Mouse (Mus musculus) G1E-ER4 (cell line): ENCODE measurements around the gene Zbtb48. TPM values are rescaled to one million over a fixed set of nuclear protein-coding genes. Genes with fewer than 3 reads are reported as not detected.

Experiments
- GATA1 ChIP-seq: IDR thresholded peaks from one replicate; pipeline ENCODE4 v1.8.0; 2012; ENCODE audit warnings: low read length, inconsistent platforms
- polyA plus RNA-seq: library from polyadenylated mRNA; stranded (reverse); fragments of >175 nt; gene quantifications from 2 replicates; pipeline ENCODE4 v1.2.3, GENCODE M21; 2012

Zbtb48 gene
- polyA plus RNA-seq, result 10.0 and 12.6 TPM in 2 replicates

GRCm38 (mm10) chr4:152027524-152027923, at the start of gene Zbtb48:
Zbtb48 (minus strand) TSS chr4:152027671.
- TF ChIP-seq GATA1, result no peak

DNA sequence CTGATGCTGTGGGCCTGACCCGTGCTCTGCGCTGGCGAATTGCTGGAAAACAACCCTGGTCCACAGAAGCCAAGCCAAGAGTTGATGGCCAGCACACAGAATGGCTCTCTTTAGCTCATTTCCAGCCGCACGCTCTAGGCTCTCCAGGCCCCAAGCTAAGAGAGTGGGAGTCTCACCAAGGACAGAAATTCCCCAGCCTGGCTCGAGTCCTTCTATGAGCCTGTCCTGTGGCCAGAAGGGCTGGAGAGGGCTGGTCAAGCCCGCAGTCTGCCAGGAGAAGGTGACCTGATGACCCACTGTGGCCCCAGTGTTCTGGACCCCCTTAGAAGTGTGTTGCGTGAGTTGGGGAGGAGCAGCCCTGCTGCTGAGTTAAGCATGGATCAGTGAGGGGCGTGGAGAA, 49.7 kb upstream of the Zbtb48 start:
- no peak for TF ChIP-seq GATA1

DNA sequence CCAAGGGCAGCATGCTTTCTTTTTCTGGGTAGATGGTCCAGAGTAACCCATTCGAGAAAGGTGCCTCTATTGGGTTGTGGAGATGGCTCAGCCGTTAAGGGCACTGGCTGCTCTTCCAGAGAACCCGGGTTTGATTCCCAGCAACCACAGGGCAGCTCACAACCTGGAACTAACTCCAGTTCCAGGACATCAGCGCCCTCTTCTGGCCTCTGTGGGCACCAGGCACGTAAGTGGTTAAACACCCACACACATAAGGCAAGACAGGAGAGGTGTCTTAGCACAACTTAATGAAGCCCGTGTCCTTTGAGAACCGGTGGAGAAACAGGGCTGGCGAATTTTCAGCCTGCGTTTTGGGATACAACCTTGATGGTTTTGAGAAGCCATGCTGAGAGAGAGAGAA, 47.1 kb upstream of the Zbtb48 start:
- TF ChIP-seq GATA1, result no peak

DNA sequence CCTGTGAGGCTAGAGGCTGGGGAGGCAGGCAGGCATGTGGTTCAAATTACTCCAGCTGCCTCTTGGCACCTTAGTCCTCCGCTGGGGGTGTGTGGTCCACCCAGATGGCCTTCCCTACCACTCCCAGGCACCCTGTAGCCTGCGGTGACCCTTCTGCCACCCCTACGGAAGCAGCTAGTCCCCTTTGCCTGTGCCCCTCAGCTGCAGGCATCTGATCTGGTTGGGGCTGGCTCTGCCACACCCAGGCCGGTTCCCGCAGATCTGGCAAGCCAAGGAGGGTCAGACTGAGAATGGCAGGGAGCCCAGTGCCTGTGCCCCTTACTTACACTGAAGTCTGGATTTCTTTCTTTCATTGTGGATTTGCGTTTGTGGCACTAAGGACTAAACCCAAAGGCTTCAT, 46.2 kb upstream of the Zbtb48 start:
- TF ChIP-seq GATA1, result no peak

DNA sequence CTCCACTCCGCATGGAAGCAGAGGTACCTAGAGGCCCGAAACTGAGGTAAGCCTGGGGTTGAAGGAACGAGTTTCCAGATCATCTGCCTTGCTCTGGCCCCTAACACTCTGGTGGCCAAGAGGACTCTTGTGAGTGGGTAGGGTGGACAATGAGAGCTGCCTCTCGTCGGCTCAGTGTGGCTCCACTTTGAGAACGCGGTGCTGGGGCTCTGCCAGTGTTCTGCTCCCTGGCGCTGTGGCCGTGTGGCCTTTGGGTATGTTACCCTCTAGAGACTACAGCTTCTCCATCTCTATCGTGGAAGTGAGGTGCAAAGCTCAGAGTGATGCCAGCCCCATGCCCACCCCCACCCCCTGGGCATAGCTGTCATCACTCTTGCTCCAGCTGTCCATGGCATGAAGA, 45.2 kb upstream of the Zbtb48 start:
- no peak for TF ChIP-seq GATA1

DNA sequence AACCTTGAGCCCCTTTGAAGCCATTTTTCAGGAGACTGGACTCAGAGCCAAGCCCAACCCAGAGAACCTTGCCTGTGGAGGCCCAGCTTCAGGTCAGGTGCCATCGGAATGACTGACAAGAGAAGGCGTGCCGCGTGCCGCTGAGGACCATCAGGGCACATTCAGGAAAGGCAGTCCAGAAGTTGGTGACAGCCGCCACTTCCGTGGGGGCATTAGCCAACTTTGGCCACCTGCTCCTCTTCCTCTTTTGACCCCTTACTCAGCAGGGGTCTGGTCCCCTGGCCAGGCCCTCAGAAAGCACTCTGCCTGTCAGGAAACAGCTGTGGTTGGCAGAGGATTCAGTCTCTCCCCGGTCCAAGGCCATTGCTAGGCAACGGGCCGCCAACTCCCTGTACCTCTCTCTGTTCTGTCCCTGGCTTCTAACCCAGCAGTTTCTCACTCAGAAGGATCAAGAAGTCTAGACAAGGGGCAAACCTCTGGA, 44.7 kb upstream of the Zbtb48 start, which contains the start of gene Plekhg5:
TSS of gene Plekhg5 (plus strand) at position 378 of the 481 bp plus-strand sequence.
- TF ChIP-seq GATA1, result no peak

- TF ChIP-seq GATA1, result no peak
Measured at GRCm38 (mm10) chr4:152070494-152071396, 43.3 kb upstream of the Zbtb48 start.

DNA sequence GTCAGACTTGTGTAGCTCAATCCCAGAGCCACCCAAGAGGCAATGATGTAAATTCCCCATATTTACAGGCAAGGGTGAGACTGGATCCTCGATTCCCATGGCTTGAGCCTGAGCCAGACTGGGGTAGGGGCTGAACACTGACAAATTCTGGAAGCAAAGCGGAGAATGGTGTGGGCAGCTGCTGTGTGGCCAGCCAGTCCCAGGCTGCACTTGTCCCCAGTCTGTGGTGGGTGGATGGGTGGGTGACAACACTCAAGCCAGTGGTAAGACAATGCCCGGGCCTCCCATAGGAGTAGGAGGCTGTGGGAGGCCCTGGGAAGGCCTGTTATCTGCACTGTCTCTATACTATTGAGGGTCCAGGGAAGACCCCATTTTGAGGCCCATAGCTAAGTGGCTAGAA, 41.8 kb upstream of the Zbtb48 start:
- TF ChIP-seq GATA1, result no peak

DNA sequence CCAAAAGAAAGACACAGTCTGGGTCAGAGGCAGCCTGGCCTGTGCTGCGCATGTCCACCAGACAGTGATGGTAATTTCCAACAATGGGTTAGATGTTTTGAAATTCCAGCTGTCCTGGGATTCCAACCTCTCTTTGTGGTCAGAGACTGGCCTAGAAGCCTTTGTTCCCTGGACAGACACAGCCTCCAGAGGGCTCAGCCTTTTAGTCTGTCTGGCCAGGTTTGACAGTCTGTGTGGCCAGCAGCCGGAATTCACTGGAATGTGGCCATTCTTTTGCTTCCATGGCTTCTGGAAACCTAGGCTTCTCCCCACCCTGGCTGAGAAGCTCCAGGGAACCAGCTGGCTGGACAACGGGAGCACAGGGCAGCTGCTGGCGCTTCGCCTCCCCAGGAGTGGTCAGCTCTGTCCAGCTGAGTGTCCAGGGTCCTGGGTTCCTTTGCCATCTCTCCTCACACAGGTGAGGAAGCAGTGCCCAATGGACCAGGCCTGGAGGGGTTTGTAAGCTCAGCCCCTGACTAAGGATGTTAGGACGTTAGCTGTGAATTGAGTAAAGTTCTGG, 40.8 kb upstream of the Zbtb48 start:
- no peak for TF ChIP-seq GATA1

- no peak for TF ChIP-seq GATA1
Measured at GRCm38 (mm10) chr4:152067280-152067679, 39.8 kb upstream of the Zbtb48 start.

DNA sequence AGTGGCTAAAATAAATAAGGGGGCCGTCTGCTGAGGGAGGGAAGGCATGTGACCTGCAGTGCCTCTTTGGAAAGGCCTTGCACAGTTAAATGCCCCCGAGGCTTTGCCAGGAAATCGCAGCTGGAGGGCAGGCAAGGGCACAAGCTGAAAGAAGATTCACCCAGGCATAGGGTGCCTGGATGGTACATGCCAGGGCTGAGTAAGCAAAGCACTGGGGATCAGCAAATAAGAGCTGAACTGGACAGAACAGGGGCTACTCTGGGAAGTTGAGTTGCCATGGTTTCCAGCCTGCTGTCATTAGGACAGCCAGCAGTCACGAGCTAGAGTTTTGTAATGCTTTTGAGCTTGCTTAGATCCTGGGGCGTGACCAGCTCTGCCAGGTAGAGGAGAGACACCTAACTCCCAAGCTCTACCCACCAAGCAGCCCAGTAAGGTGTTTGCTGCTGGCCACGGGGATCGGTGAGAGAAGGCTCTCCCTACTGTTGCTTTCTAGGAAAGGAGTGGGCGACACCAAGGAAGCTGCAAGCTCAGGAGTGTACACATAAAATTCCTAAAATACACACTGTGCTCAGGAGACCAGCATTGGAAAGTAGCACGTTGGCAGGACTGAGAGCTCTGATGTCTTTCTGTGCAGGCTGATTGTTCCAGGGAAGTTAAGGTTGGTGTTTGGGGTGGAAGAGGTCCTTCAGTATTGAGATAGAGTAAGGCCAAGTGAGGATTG, 35.1 kb upstream of the Zbtb48 start:
- TF ChIP-seq GATA1, result no peak

- TF ChIP-seq GATA1, result no peak
Measured at GRCm38 (mm10) chr4:152044609-152045008, 17.1 kb upstream of the Zbtb48 start.

- TF ChIP-seq GATA1, result no peak
Measured at GRCm38 (mm10) chr4:152043171-152043570, 15.7 kb upstream of the Zbtb48 start.

DNA sequence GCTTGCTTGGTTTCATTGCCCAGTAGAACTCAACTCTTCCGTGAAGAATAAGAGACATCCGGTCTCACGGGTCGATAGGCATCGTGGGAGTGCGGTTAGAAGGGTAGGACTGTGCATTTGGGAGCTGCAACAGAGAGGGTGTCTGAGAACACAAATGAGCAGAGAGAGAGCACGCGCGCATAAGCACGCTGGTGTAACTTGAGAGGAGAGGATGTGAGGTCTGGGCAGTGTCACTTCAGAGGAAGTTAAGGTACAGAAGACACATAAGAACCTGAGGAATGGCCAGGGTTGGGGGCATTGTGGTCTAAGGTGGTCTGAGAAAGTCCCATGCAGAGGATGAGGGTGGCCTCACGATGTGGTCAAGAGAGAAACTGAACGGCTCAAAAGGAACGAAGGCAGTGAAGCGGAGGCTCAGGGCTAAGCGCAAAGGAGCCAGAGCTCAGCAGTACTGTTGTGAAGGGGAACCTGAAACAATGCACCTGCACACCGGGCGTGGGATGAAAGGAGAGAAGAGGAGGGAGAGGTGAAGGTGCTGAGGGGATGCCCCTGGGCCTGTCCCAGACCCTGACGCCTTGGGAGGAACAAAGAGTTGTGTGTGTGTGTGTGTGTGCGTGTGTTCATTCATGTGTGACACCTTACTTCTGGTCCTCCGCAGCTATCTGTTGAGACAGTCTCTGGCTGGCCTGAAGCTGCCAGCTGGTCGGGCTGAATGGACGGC, 14.6 kb upstream of the Zbtb48 start:
- TF ChIP-seq GATA1, result no peak

GRCm38 (mm10) chr4:152039831-152040310, 12.4 kb upstream of the Zbtb48 start:
- no peak for TF ChIP-seq GATA1
